Mouse (Mus musculus) forebrain, embryonic 12.5 days (tissue): Measurements from ENCODE around the gene Pld3. TPM values are rescaled to one million over a fixed set of nuclear protein-coding genes. Genes with fewer than 3 reads are reported as not detected.

ENCODE experiments used
- ATAC-seq: fragments of 200-750 bp; cut with Nextera tagmentation; 2 replicates; pipeline ENCODE4 v1.8.0; 2017; ENCODE audit warnings: moderate TSS enrichment; ENCODE audit not compliant: low FRiP score
- H3K27ac ChIP-seq: fragments of 300-500 bp; sonication (generic); 2 replicates; pipeline ENCODE4 v1.5.1; 2016; ENCODE audit warnings: mild to moderate bottlenecking
- H3K27me3 ChIP-seq: fragments of 300-500 bp; sonication (generic); 2 replicates; pipeline ENCODE4 v1.6.1; 2016; ENCODE audit warnings: mild to moderate bottlenecking
- H3K36me3 ChIP-seq: fragments of 300-500 bp; sonication (generic); replicated peaks from 2 replicates; pipeline ENCODE4 v1.6.1; 2016; ENCODE audit warnings: mild to moderate bottlenecking
- H3K4me1 ChIP-seq: fragments of 300-500 bp; sonication (generic); 2 replicates; pipeline ENCODE4 v1.6.1; 2016
- H3K4me2 ChIP-seq: fragments of 300-500 bp; sonication (generic); 2 replicates; pipeline ENCODE4 v1.6.1; 2016; ENCODE audit warnings: mild to moderate bottlenecking, moderate library complexity
- H3K4me3 ChIP-seq: fragments of 300-500 bp; sonication (generic); replicated peaks from 2 replicates; pipeline ENCODE4 v1.5.1; 2016; ENCODE audit warnings: mild to moderate bottlenecking
- H3K9ac ChIP-seq: fragments of 300-500 bp; sonication (generic); 2 replicates; pipeline ENCODE4 v1.6.1; 2016; ENCODE audit warnings: mild to moderate bottlenecking
- H3K9me3 ChIP-seq: fragments of 300-500 bp; sonication (generic); 2 replicates; pipeline ENCODE4 v1.6.1; 2016
- WGBS: fragments of 180-500 bp; shearing (Covaris S2); methylation state at CpG from one replicate; pipeline ENCODE4 v1.1.7; 2016; 5-methylcytosine and 5-hydroxymethylcytosine counted together
- polyA plus RNA-seq: library from polyadenylated mRNA; unstranded; fragments of >200 nt; fragmentation: Nextera tagmentation; extraction: Ambion mirVana; gene quantifications from 2 replicates; pipeline ENCODE4 v1.2.1, GENCODE M21; 2016

The Pld3 gene
- 58.1 and 58.2 TPM in 2 replicates for polyA plus RNA-seq

DNA sequence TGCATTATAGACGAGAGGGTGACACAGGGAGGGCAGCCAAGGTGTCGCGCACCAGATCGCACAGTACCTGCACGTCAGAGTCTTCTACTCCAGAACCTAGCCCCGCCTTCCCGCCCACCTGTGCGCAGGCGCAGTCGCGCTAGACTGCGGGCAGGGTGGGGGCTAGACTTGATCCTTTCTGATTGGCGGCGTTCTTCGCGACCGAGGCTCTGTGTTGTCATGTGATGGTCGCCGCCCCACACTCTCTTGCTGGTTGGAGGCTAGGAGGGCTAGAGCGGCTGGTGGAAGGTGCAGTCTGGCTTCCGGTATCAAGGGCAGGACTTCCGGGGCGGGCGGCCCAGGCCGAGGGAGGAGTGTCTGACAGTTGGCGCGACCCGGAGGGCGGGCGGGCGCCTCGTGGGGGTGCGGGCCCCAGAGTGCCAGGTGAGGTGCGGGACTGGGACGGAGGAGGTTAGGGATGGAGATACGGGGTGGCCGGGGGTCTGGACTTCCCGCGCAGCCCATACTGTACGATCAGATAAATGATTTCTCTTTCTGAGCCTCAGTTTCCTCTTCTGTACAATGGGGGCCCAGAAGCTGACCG lies at the start of gene Pld3, which contains the start of gene 2310022A10Rik:
Gene Pld3 (minus strand): TSS at position 288 of the 583 bp plus-strand sequence.
Gene 2310022A10Rik (plus strand): TSS at position 303 of the 583 bp plus-strand sequence.
- peaks cover 22% of the 10 kb centered on the region for H3K4me1 ChIP-seq
- H3K4me2 ChIP-seq, result peak within 1 kb of the TSS; percentile 65
- peak within 1 kb of the TSS; percentile 68 for H3K9ac ChIP-seq
- H3K27me3 ChIP-seq, result no peaks in the 10 kb centered on the region
- H3K4me3 ChIP-seq, result peak within 1 kb of the TSS; percentile 75
- under 1% methylated on average over 39 of the region's 41 CpGs for WGBS
- no peaks in the 10 kb centered on the region for H3K9me3 ChIP-seq
- peaks cover 13% of the 10 kb centered on the region for H3K36me3 ChIP-seq
- 0 out of 2 replicates have a peak within 1 kb of the TSS, but pooled peaks have one; percentile 21 for H3K27ac ChIP-seq
- peak; percentile 99 for ATAC-seq

DNA sequence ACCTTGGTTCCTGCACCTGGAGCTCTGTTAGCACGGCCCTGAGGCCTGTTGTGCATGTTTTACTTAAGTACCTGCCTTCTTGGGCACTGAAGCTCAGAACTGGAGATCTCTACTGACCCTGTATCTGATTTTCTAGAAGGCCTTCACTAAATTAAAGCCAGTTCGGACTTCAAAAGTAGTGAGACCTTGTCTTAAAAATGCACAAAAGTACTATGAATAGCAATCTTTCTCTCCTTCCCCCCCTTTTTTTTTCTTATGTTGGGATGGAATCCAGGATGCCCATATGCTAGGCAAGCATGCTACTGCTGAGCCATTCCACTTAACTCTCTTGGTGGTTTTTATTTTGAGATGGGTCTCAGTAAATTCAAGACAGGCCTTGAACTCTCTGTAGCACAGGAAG lies 49.1 kb upstream of the Pld3 start:
- Histone ChIP-seq H3K4me1 (peaks cover 26% of the 10 kb centered on the region), H3K9me3 (no peaks in the 10 kb centered on the region), H3K27me3 (no peaks in the 10 kb centered on the region), H3K9ac (no peak overlapping the region), H3K4me2 (no peak overlapping the region), H3K27ac (no peak overlapping the region), H3K36me3 (0 out of 2 replicates have a peak, but pooled peaks cover 3% of the 10 kb centered on the region), H3K4me3 (no peak overlapping the region)
- no peak for ATAC-seq
- WGBS, result 84% methylated on average over 2 of the region's 2 CpGs

DNA sequence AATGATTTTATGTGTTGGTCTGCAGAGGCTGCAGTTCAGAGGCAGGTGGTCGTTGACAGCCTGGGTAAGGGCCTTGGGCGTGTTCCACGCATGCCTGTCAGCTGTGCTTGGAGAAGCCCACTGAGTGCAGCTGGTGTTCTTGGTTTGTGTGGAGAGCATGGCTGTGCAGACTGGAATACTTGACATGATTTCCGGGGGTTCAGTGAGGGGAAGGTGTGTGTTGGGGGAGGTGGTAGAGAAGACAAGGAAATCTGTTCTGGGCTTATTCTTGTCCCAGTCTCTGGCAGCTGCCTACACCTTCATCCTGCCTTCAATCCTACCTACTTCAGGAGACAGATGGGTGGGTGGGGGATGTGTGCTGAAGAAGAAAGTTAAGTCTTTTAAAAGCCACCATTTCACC lies 48.6 kb upstream of the Pld3 start:
- Histone ChIP-seq H3K9me3 (no peaks in the 10 kb centered on the region), H3K27ac (0 out of 2 replicates have a peak overlapping the region, but pooled peaks have one; percentile 10), H3K36me3 (0 out of 2 replicates have a peak, but pooled peaks cover 3% of the 10 kb centered on the region), H3K4me3 (no peak overlapping the region), H3K27me3 (no peaks in the 10 kb centered on the region), H3K4me1 (peaks cover 26% of the 10 kb centered on the region), H3K4me2 (no peak overlapping the region), H3K9ac (no peak overlapping the region)
- ATAC-seq, result no peak
- WGBS, result 86% methylated on average over 4 of the region's 4 CpGs

GRCm38 (mm10) chr7:27598053-27598452 lies 45.0 kb upstream of the Pld3 start:
- no peak for ATAC-seq
- 84% methylated on average over 7 of the region's 7 CpGs for WGBS
- Histone ChIP-seq H3K4me3 (no peak overlapping the region), H3K9ac (no peak overlapping the region), H3K27ac (no peak overlapping the region), H3K4me1 (peaks cover 43% of the 10 kb centered on the region), H3K36me3 (0 out of 2 replicates have a peak, but pooled peaks cover 5% of the 10 kb centered on the region), H3K4me2 (no peak overlapping the region), H3K9me3 (no peaks in the 10 kb centered on the region), H3K27me3 (no peaks in the 10 kb centered on the region)

DNA sequence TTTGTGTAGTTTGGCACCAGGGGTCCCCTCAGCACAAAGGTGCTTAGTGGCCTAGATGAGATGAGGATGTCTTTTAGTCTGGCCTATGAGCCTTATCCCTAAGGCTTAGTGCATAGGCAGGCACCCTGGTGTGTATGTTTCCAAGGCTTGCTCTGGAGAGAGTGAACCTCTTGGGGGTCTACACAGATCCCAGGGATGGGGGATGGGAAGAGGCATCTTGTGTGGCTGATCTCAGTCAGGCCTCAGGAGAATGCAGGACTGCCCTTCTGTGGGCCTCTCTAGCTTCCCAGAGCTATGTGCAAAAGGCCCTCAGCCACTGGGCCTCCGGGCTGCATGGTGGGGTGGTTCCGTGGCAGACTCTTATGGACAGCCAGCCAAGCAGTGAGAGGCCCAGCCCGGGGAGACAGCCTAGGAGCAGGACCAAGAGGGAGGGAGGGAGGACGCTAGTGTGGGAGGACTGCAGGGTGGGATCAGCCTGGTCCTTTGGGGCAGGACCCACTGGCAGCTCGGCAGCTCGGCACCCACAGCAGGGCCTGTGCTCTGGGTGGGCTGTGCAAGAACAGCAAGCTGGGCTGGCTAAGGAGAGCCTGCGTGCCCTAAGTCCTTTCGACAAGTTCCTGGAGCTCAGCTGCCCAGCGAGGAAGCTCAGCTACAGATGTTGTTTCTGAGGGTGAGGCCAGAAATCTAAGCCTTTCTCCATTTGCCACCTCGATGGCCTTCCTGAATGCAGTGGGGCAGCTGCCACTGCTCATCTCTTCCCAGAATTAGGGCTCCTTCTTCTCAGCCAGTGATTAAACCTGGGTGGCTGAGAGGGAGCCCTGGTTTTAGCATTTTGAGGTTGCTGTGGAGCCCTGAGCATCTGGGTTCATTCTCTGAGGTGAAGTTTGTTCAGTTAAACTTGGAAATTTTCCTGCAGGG lies 43.8 kb upstream of the Pld3 start:
- H3K27me3 ChIP-seq, result no peaks in the 10 kb centered on the region
- no peak overlapping the region for H3K4me2 ChIP-seq
- H3K9me3 ChIP-seq, result no peaks in the 10 kb centered on the region
- 0 out of 2 replicates have a peak, but pooled peaks cover 5% of the 10 kb centered on the region for H3K36me3 ChIP-seq
- WGBS, result 63% methylated on average over 10 of the region's 10 CpGs
- peak overlapping the region; percentile 50; the same call in 1 of the 2 replicates for H3K27ac ChIP-seq
- peaks cover 49% of the 10 kb centered on the region for H3K4me1 ChIP-seq
- no peak for ATAC-seq
- H3K9ac ChIP-seq, result no peak overlapping the region
- no peak overlapping the region for H3K4me3 ChIP-seq

GRCm38 (mm10) chr7:27592934-27593645 lies 40.1 kb upstream of the Pld3 start:
- Histone ChIP-seq H3K36me3 (0 out of 2 replicates have a peak, but pooled peaks cover 5% of the 10 kb centered on the region), H3K4me3 (peak overlapping the region; percentile 74), H3K4me2 (peak overlapping the region; percentile 76), H3K27ac (peak overlapping the region; percentile 99), H3K27me3 (no peaks in the 10 kb centered on the region), H3K9ac (peak overlapping the region; percentile 87), H3K9me3 (no peaks in the 10 kb centered on the region), H3K4me1 (peaks cover 31% of the 10 kb centered on the region)
- 78% methylated on average over 12 of the region's 12 CpGs for WGBS
- no peak for ATAC-seq

- Histone ChIP-seq H3K9me3 (no peaks in the 10 kb centered on the region), H3K27me3 (no peaks in the 10 kb centered on the region), H3K36me3 (0 out of 2 replicates have a peak, but pooled peaks cover 5% of the 10 kb centered on the region), H3K27ac (peak overlapping the region; percentile 99), H3K9ac (peak overlapping the region; percentile 87), H3K4me1 (peaks cover 31% of the 10 kb centered on the region), H3K4me3 (peak overlapping the region; percentile 74), H3K4me2 (peak overlapping the region; percentile 76)
- WGBS, result 4% methylated on average over 17 of the region's 17 CpGs
- peak; percentile 77 for ATAC-seq
Observed at GRCm38 (mm10) chr7:27592217-27592929, 39.4 kb upstream of the Pld3 start.

- 0 out of 2 replicates have a peak, but pooled peaks cover 5% of the 10 kb centered on the region for H3K36me3 ChIP-seq
- WGBS, result under 1% methylated on average over 65 of the region's 71 CpGs
- peak within 1 kb of the TSS; percentile 76 for H3K4me2 ChIP-seq
- H3K4me3 ChIP-seq, result peak within 1 kb of the TSS; percentile 74
- H3K27ac ChIP-seq, result peak within 1 kb of the TSS; percentile 99
- peak within 1 kb of the TSS; percentile 87 for H3K9ac ChIP-seq
- H3K4me1 ChIP-seq, result peaks cover 24% of the 10 kb centered on the region
- H3K9me3 ChIP-seq, result no peaks in the 10 kb centered on the region
- H3K27me3 ChIP-seq, result no peaks in the 10 kb centered on the region
- peak; percentile 93 for ATAC-seq
Observed at GRCm38 (mm10) chr7:27591266-27592216, 38.5 kb upstream of the Pld3 start, which contains the start of gene Akt2. TSS of gene Akt2 (plus strand) at chr7:27591552.

DNA sequence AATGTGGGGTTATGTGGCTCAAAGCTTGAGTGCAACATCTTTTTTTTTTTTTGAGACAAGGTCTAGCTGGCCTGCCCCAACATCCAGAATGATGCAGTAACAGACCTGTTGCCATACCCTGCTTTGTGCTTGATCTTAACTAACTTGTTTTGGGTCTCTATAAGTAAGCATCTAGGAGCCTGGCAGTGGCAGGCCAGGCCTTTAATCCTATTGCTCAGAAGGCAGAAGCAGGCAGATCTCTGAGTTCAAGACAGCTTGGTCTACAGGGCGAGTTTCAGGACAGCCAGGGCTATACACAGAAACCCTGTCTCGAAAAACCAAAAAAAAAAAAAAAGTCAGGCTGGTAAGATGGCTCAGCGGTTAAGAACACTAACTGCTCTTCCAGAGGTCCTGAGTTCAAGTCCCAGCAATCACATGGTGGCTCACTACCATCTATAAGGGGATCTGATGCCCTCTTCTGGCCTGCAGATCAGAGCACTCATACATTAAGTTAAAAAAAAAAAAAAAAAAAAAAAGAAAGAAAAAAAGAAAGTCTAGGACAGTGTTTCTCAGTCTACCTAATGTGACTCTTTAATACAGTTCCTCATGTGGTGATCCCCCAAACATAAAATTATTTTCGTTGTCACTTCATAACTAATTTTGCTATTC lies 37.7 kb upstream of the Pld3 start:
- Histone ChIP-seq H3K9me3 (no peaks in the 10 kb centered on the region), H3K4me3 (peak overlapping the region; percentile 74), H3K27ac (peak overlapping the region; percentile 99), H3K9ac (peak overlapping the region; percentile 31; the same call in 1 of the 2 replicates), H3K4me1 (peaks cover 17% of the 10 kb centered on the region), H3K4me2 (peak overlapping the region; percentile 76), H3K36me3 (0 out of 2 replicates have a peak, but pooled peaks cover 5% of the 10 kb centered on the region), H3K27me3 (no peaks in the 10 kb centered on the region)
- 63% methylated on average over 4 of the region's 4 CpGs for WGBS
- ATAC-seq, result no peak

- Histone ChIP-seq H3K4me2 (no peak overlapping the region), H3K9me3 (no peaks in the 10 kb centered on the region), H3K27me3 (no peaks in the 10 kb centered on the region), H3K36me3 (peaks cover 5% of the 10 kb centered on the region; the same call in 1 of the 2 replicates), H3K9ac (no peak overlapping the region), H3K27ac (no peak overlapping the region), H3K4me3 (no peak overlapping the region), H3K4me1 (peaks cover 16% of the 10 kb centered on the region)
- WGBS, result 93% methylated on average over 4 of the region's 4 CpGs
- ATAC-seq, result no peak
Observed at GRCm38 (mm10) chr7:27590088-27590487, 37.1 kb upstream of the Pld3 start.
